Mouse (Mus musculus) intestine, embryonic 14.5 days (tissue): ENCODE results near the gene Zfp90. TPM values are rescaled to one million over a fixed set of nuclear protein-coding genes. Genes with fewer than 3 reads are reported as not detected.

ENCODE experiments used
- polyA plus RNA-seq: library from polyadenylated mRNA; unstranded; fragments of >200 nt; fragmentation: Nextera tagmentation; extraction: Ambion mirVana; gene quantifications from 2 replicates; pipeline ENCODE4 v1.2.1, GENCODE M21; 2014

The Zfp90 gene
- polyA plus RNA-seq, 1 experiment from 2014 or later = 21.2 TPM

Other genes starting within 250 kb of the Zfp90 start
- gene Slc7a6, start 246.5 kb upstream of the Zfp90 start, polyA plus RNA-seq = 68.9 and 73.2 TPM in 2 replicates
- 34.5 and 37.4 TPM in 2 replicates for gene Slc7a6os, start 204.4 kb upstream of the Zfp90 start, polyA plus RNA-seq
- gene Prmt7, start 204.4 kb upstream of the Zfp90 start, polyA plus RNA-seq = 61.2 and 64.6 TPM in 2 replicates
- gene Smpd3, start 77.3 kb upstream of the Zfp90 start, polyA plus RNA-seq = 20.0 and 20.4 TPM in 2 replicates
- not detected in 2 replicates for gene 6030452D12Rik, start 85.2 kb downstream of the Zfp90 start, polyA plus RNA-seq
- 16.1 and 19.2 TPM in 2 replicates for gene Cdh3, start 95.6 kb downstream of the Zfp90 start, polyA plus RNA-seq
- 9.1 and 11.7 TPM in 2 replicates for gene Gm10073, start 158.1 kb downstream of the Zfp90 start, polyA plus RNA-seq
- gene Cdh1, start 188.0 kb downstream of the Zfp90 start, polyA plus RNA-seq = 141 and 152 TPM in 2 replicates